Mouse (Mus musculus) megakaryocyte, embryonic 14.5 days (primary cell): ENCODE results near the gene Vezf1.

Experiments used
- FLI1 ChIP-seq: IDR thresholded peaks from 2 replicates; pipeline ENCODE4 v1.6.1; 2012; ENCODE audit warnings: low read length, inconsistent platforms, mixed read lengths
- GATA1 ChIP-seq: IDR thresholded peaks from 3 replicates; pipeline ENCODE4 v1.6.1; 2012; ENCODE audit warnings: mixed read lengths, low read length, inconsistent platforms, borderline replicate concordance

DNA sequence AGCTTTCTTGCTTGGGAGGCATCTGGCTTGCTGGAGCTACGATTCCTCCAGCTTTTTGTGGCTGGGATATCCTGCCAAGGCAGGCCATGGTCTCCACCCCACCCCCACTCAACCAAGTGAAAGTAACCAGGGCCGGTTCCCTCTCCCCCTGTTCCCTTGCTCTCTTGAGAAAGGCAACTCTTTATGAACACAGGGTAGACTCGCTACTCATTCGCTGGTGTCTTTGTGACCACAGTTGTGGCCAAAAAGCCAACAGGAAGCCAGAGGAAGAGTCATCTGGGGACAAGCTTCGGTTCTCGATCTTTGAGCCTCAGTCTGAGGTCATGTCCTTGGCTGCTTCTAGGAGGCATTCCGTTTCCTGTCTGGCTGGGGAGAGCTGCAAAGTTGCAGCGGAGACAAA, 63.8 kb downstream of the Vezf1 start:
- TF ChIP-seq GATA1 (0 out of 3 replicates have a peak, but pooled peaks have one; percentile 47), FLI1 (peak; percentile 52; the same call in 1 of the 2 replicates)
